Mouse (Mus musculus): ENCODE data around the gene Kcnk2. TPM values are rescaled to one million over a fixed set of nuclear protein-coding genes. Genes with fewer than 3 reads are reported as not detected.

Kcnk2 gene
- polyA plus RNA-seq (2015; fragmentation: Nextera tagmentation; extraction: Ambion mirVana), result 4.5 and 5.6 TPM in 2 replicates

GRCm38 (mm10) chr1:189402223-189402943 is at the start of gene Kcnk2:
TSS of gene Kcnk2 (minus strand) at chr1:189402273.
- H3K9ac ChIP-seq, result no peak within 1 kb of the TSS

GRCm38 (mm10) chr1:189440741-189441140 is 38.7 kb upstream of the Kcnk2 start:
- Histone ChIP-seq H3K9me3 (no peaks in the 10 kb centered on the region), H3K27ac (no peak overlapping the region), H3K27me3 (no peaks in the 10 kb centered on the region), H3K4me1 (no peaks in the 10 kb centered on the region), H3K9ac (no peak overlapping the region), H3K4me3 (no peak overlapping the region), H3K4me2 (no peak overlapping the region), H3K36me3 (no peaks in the 10 kb centered on the region)
- no peak for ATAC-seq (ENCODE audit: borderline replicate concordance, extremely low read depth, low FRiP score, low TSS enrichment)
- WGBS, result 74% methylated on average over 9 of the region's 9 CpGs

More at GRCm38 (mm10) chr1:189402223-189402943, at the start of gene Kcnk2:
- Histone ChIP-seq H3K27me3 (no peaks in the 10 kb centered on the region), H3K4me3 (peak within 1 kb of the TSS; percentile 4; the same call in 1 of the 2 replicates), H3K9me3 (no peaks in the 10 kb centered on the region), H3K36me3 (no peaks in the 10 kb centered on the region), H3K4me1 (peaks cover 19% of the 10 kb centered on the region), H3K4me2 (peak within 1 kb of the TSS; percentile 36), H3K27ac (no peak within 1 kb of the TSS)
- peak; percentile 53; the same call in 1 of the 2 replicates for ATAC-seq (ENCODE audit: borderline replicate concordance, extremely low read depth, low FRiP score, low TSS enrichment)
- 6% methylated on average over 14 of the region's 14 CpGs for WGBS

- H3K27me3 ChIP-seq, result no peaks in the 10 kb centered on the region
- no peaks in the 10 kb centered on the region for H3K36me3 ChIP-seq
- WGBS, result 61% methylated on average over 5 of the region's 5 CpGs
- no peak for ATAC-seq (ENCODE audit: borderline replicate concordance, extremely low read depth, low FRiP score, low TSS enrichment)
- H3K4me1 ChIP-seq, result no peaks in the 10 kb centered on the region
- H3K4me2 ChIP-seq, result no peak overlapping the region
- H3K9ac ChIP-seq, result no peak overlapping the region
- no peaks in the 10 kb centered on the region for H3K9me3 ChIP-seq
- H3K27ac ChIP-seq, result no peak overlapping the region
- no peak overlapping the region for H3K4me3 ChIP-seq
These were observed 35.1 kb upstream of the Kcnk2 start for GRCm38 (mm10) chr1:189437126-189437525.

GRCm38 (mm10) chr1:189435452-189435851 is 33.4 kb upstream of the Kcnk2 start:
- 0 out of 2 replicates have a peak, but pooled peaks cover 3% of the 10 kb centered on the region for H3K4me1 ChIP-seq
- WGBS, result 85% methylated on average over 10 of the region's 10 CpGs
- ATAC-seq (ENCODE audit: borderline replicate concordance, extremely low read depth, low FRiP score, low TSS enrichment), result no peak
- H3K27ac ChIP-seq, result no peak overlapping the region
- H3K27me3 ChIP-seq, result no peaks in the 10 kb centered on the region
- H3K4me2 ChIP-seq, result no peak overlapping the region
- H3K9ac ChIP-seq, result no peak overlapping the region
- H3K9me3 ChIP-seq, result no peaks in the 10 kb centered on the region
- H3K4me3 ChIP-seq, result no peak overlapping the region
- no peaks in the 10 kb centered on the region for H3K36me3 ChIP-seq

GRCm38 (mm10) chr1:189431479-189431878 is 29.4 kb upstream of the Kcnk2 start:
- Histone ChIP-seq H3K9me3 (no peaks in the 10 kb centered on the region), H3K4me2 (no peak overlapping the region), H3K27me3 (no peaks in the 10 kb centered on the region), H3K4me3 (no peak overlapping the region), H3K27ac (no peak overlapping the region), H3K4me1 (peaks cover 9% of the 10 kb centered on the region; the same call in 1 of the 2 replicates), H3K36me3 (no peaks in the 10 kb centered on the region), H3K9ac (no peak overlapping the region)
- WGBS, result 37% methylated on average over 5 of the region's 5 CpGs
- ATAC-seq (ENCODE audit: borderline replicate concordance, extremely low read depth, low FRiP score, low TSS enrichment), result no peak

GRCm38 (mm10) chr1:189430534-189430933 is 28.5 kb upstream of the Kcnk2 start:
- no peak for ATAC-seq (ENCODE audit: borderline replicate concordance, extremely low read depth, low FRiP score, low TSS enrichment)
- Histone ChIP-seq H3K4me2 (no peak overlapping the region), H3K9ac (no peak overlapping the region), H3K4me3 (no peak overlapping the region), H3K27ac (no peak overlapping the region), H3K27me3 (no peaks in the 10 kb centered on the region), H3K9me3 (no peaks in the 10 kb centered on the region), H3K36me3 (no peaks in the 10 kb centered on the region), H3K4me1 (peaks cover 9% of the 10 kb centered on the region; the same call in 1 of the 2 replicates)
- WGBS, result 27% methylated on average over 4 of the region's 4 CpGs

DNA sequence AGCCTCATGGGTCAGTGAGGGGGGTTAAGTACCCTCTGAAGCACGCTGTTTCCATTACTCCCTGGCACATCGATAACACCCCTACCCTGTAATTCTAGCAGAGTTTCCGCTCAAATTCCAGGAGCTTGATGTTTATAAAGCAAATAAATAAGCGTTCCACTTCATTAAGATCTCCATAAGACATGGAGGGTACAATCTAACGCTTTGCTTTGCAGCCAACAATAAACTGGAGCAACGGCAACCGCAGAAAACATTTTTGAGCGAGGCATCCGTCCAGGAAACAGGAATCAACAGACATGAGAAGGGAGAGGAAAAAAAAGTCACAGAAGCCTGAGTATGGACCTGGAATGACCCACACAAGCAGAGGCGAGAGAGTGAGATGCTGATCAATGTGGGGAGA is 27.5 kb upstream of the Kcnk2 start:
- no peak overlapping the region for H3K4me2 ChIP-seq
- H3K27ac ChIP-seq, result no peak overlapping the region
- WGBS, result 31% methylated on average over 10 of the region's 10 CpGs
- H3K4me3 ChIP-seq, result no peak overlapping the region
- no peaks in the 10 kb centered on the region for H3K36me3 ChIP-seq
- H3K9me3 ChIP-seq, result no peaks in the 10 kb centered on the region
- ATAC-seq (ENCODE audit: borderline replicate concordance, extremely low read depth, low FRiP score, low TSS enrichment), result no peak
- H3K9ac ChIP-seq, result no peak overlapping the region
- peaks cover 9% of the 10 kb centered on the region; the same call in 1 of the 2 replicates for H3K4me1 ChIP-seq
- no peaks in the 10 kb centered on the region for H3K27me3 ChIP-seq

DNA sequence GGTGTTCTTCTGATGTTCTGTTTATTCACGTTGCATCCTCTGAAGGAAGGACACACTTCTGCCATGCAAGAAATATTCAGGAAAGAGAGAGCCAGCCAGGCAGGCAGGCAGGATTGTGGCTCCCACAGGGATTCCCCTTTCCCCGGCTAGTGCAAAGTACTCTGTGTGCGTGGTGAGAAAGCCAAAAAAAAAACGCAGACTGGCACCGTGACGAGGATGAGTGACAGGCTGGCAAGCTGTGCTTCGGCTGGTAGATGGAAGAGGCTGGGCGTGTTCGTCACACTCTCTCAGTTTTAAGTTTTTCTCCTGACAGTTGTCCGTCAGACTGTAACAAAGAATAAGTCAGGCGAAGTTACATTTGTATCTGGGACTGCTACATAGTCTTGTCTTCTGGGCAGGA is 24.2 kb upstream of the Kcnk2 start:
- Histone ChIP-seq H3K4me1 (peaks cover 9% of the 10 kb centered on the region; the same call in 1 of the 2 replicates), H3K27ac (no peak overlapping the region), H3K4me2 (no peak overlapping the region), H3K4me3 (no peak overlapping the region), H3K36me3 (no peaks in the 10 kb centered on the region), H3K9ac (no peak overlapping the region), H3K27me3 (no peaks in the 10 kb centered on the region), H3K9me3 (no peaks in the 10 kb centered on the region)
- no peak for ATAC-seq (ENCODE audit: borderline replicate concordance, extremely low read depth, low FRiP score, low TSS enrichment)
- 75% methylated on average over 11 of the region's 11 CpGs for WGBS

- Histone ChIP-seq H3K4me1 (no peaks in the 10 kb centered on the region), H3K4me3 (no peak overlapping the region), H3K4me2 (no peak overlapping the region), H3K27me3 (no peaks in the 10 kb centered on the region), H3K36me3 (no peaks in the 10 kb centered on the region), H3K9me3 (no peaks in the 10 kb centered on the region), H3K9ac (no peak overlapping the region), H3K27ac (no peak overlapping the region)
- no peak for ATAC-seq (ENCODE audit: borderline replicate concordance, extremely low read depth, low FRiP score, low TSS enrichment)
- 81% methylated on average over 1 of the region's 1 CpGs for WGBS
These were observed 17.8 kb upstream of the Kcnk2 start for GRCm38 (mm10) chr1:189419914-189420313.

GRCm38 (mm10) chr1:189409906-189410305 is 7.8 kb upstream of the Kcnk2 start:
- Histone ChIP-seq H3K27me3 (no peaks in the 10 kb centered on the region), H3K4me3 (no peak overlapping the region), H3K9ac (no peak overlapping the region), H3K27ac (no peak overlapping the region), H3K4me2 (no peak overlapping the region), H3K4me1 (0 out of 2 replicates have a peak, but pooled peaks cover 3% of the 10 kb centered on the region), H3K9me3 (no peaks in the 10 kb centered on the region), H3K36me3 (no peaks in the 10 kb centered on the region)
- 91% methylated on average over 6 of the region's 6 CpGs for WGBS
- no peak for ATAC-seq (ENCODE audit: borderline replicate concordance, extremely low read depth, low FRiP score, low TSS enrichment)

- no peak overlapping the region; the same call in 1 of the 2 replicates for H3K27ac ChIP-seq
- H3K4me1 ChIP-seq, result peaks cover 19% of the 10 kb centered on the region
- H3K36me3 ChIP-seq, result no peaks in the 10 kb centered on the region
- no peaks in the 10 kb centered on the region for H3K27me3 ChIP-seq
- H3K9ac ChIP-seq, result no peak overlapping the region
- H3K4me3 ChIP-seq, result no peak overlapping the region
- H3K9me3 ChIP-seq, result no peaks in the 10 kb centered on the region
- 26% methylated on average over 10 of the region's 10 CpGs for WGBS
- ATAC-seq (ENCODE audit: borderline replicate concordance, extremely low read depth, low FRiP score, low TSS enrichment), result peak; percentile 47; the same call in 1 of the 2 replicates
- H3K4me2 ChIP-seq, result no peak overlapping the region
These were observed 3.1 kb upstream of the Kcnk2 start for GRCm38 (mm10) chr1:189405221-189405620.

DNA sequence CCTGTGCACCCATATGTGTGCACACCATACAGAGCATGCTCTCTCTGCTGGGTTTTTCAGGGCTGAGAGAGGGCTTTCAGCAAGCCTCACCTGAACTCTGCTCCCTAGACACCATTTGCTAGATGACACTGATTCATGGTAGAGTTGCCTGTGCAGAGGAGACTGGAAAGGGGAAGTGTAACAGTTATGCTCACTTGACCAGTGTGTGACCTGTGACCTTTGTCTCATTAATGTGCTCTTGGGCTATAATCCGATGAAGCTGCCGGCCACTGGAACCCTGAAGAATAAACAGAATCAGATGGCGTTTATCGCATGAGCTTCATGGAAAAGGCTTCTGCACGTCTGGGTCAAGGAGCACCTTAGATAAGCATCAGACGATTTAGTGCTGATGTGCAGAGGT is 1.5 kb upstream of the Kcnk2 start:
- H3K9me3 ChIP-seq, result no peaks in the 10 kb centered on the region
- no peak for ATAC-seq (ENCODE audit: borderline replicate concordance, extremely low read depth, low FRiP score, low TSS enrichment)

More for the DNA sequence above, 1.5 kb upstream of the Kcnk2 start:
- H3K4me3 ChIP-seq, result no peak overlapping the region
- H3K4me2 ChIP-seq, result no peak overlapping the region
- peaks cover 19% of the 10 kb centered on the region for H3K4me1 ChIP-seq
- no peak overlapping the region for H3K27ac ChIP-seq
- no peak overlapping the region for H3K9ac ChIP-seq
- 40% methylated on average over 6 of the region's 6 CpGs for WGBS
- no peaks in the 10 kb centered on the region for H3K27me3 ChIP-seq
- H3K36me3 ChIP-seq, result no peaks in the 10 kb centered on the region

All from lung, embryonic 15.5 days (tissue).